Mouse (Mus musculus) liver, embryonic 11.5 days (tissue): ENCODE measurements around the gene Edrf1. TPM values are rescaled to one million over a fixed set of nuclear protein-coding genes. Genes with fewer than 3 reads are reported as not detected.

ENCODE experiments used
- ATAC-seq: fragments of 200-750 bp; cut with Nextera tagmentation; replicated peaks from 2 replicates; pipeline ENCODE4 v1.8.0; 2017; ENCODE audit warnings: moderate number of reproducible peaks, mild to moderate bottlenecking, moderate TSS enrichment, moderate library complexity; ENCODE audit not compliant: low FRiP score
- DNase-seq: peaks from one replicate; pipeline ENCODE4 v3.0.0-alpha.2; 2017; ENCODE audit warnings: low spot score
- H3K27ac ChIP-seq: fragments of 300-500 bp; sonication (generic); 2 replicates; pipeline ENCODE4 v1.5.1; 2014; ENCODE audit warnings: mild to moderate bottlenecking, low read depth, low read length, control low read depth
- H3K27me3 ChIP-seq: fragments of 300-500 bp; sonication (generic); replicated peaks from 2 replicates; pipeline ENCODE4 v1.6.1; 2014; ENCODE audit warnings: low read length, mixed read lengths; ENCODE audit not compliant: control insufficient read depth, insufficient read depth
- H3K36me3 ChIP-seq: fragments of 300-500 bp; sonication (generic); 2 replicates; pipeline ENCODE4 v1.6.1; 2014; ENCODE audit warnings: mild to moderate bottlenecking, low read length, moderate library complexity, mixed read lengths; ENCODE audit not compliant: control insufficient read depth, insufficient read depth
- H3K4me1 ChIP-seq: fragments of 300-500 bp; sonication (generic); replicated peaks from 2 replicates; pipeline ENCODE4 v1.6.1; 2014; ENCODE audit warnings: low read length, mixed read lengths; ENCODE audit not compliant: control insufficient read depth, insufficient read depth
- H3K4me2 ChIP-seq: fragments of 300-500 bp; sonication (generic); 2 replicates; pipeline ENCODE4 v1.6.1; 2014; ENCODE audit warnings: mild to moderate bottlenecking, control low read depth, moderate library complexity
- H3K4me3 ChIP-seq: fragments of 300-500 bp; sonication (generic); 2 replicates; pipeline ENCODE4 v1.5.1; 2014; ENCODE audit warnings: low read depth, low read length, control low read depth
- H3K9ac ChIP-seq: fragments of 300-500 bp; sonication (generic); 2 replicates; pipeline ENCODE4 v1.6.1; 2014; ENCODE audit warnings: low read depth, low read length, control low read depth
- H3K9me3 ChIP-seq: fragments of 300-500 bp; sonication (generic); 2 replicates; pipeline ENCODE4 v1.6.1; 2016; ENCODE audit warnings: low read length, inconsistent platforms, mixed read lengths; ENCODE audit not compliant: control insufficient read depth
- WGBS: fragments of 180-500 bp; shearing (Covaris S2); extraction: QIAGEN DNeasy Blood & Tissue Kit; methylation state at CpG from one replicate; pipeline ENCODE4 v1.1.7; 2014; 5-methylcytosine and 5-hydroxymethylcytosine counted together
- polyA plus RNA-seq: library from polyadenylated mRNA; unstranded; fragments of >200 nt; fragmentation: Nextera tagmentation; extraction: Ambion mirVana; gene quantifications from 2 replicates; pipeline ENCODE4 v1.2.1, GENCODE M21; 2014

The Edrf1 gene
- polyA plus RNA-seq, 1 experiment from 2014 or later: 24.4 TPM

DNA sequence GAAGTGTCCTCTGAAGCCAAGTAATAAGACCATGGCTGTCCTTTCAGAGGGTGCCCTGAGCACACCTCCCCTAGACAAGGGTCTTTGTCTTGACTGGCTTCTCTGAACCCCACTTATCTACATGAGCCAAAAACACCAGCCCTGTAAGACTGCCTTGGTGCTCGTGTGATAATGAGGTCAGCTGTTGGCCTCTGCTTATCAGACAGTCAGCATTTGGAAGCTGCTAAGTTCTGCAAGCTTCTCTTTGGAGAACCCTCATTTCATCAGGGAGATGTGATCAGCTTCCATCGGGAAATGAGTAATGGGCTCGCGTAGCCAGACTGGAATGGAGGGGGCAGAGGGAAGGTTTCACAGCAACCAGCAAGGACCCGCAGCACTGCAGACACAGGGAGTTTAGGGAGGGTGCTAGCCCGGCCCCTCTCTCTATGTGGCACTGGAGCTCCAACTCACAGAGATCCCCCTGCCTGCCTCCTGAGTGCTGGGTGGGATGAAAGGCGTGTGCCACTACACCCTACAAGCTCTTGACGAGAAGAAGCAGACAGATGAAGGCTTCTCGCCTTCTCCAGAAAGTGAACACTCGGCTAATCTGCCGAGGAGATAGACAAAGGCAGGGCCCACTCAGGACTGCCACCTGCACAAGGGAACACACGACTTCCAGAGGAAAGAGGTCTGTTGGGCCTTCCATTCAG is 60.8 kb downstream of the Edrf1 start:
- Histone ChIP-seq H3K27me3 (no peaks in the 10 kb centered on the region), H3K4me1 (peaks cover 24% of the 10 kb centered on the region), H3K27ac (peak overlapping the region; percentile 99), H3K9ac (peak overlapping the region; percentile 70), H3K4me2 (peak overlapping the region; percentile 75), H3K36me3 (peaks cover 25% of the 10 kb centered on the region), H3K9me3 (no peaks in the 10 kb centered on the region), H3K4me3 (peak overlapping the region; percentile 34)
- DNase-seq (peak; percentile 55), ATAC-seq (peak; percentile 88)
- 40% methylated on average over 12 of the region's 12 CpGs for WGBS

- Histone ChIP-seq H3K9me3 (no peaks in the 10 kb centered on the region), H3K27ac (peak overlapping the region; percentile 99), H3K27me3 (no peaks in the 10 kb centered on the region), H3K4me1 (peaks cover 34% of the 10 kb centered on the region), H3K9ac (peak overlapping the region; percentile 71), H3K36me3 (peaks cover 25% of the 10 kb centered on the region), H3K4me2 (peak overlapping the region; percentile 75), H3K4me3 (peak overlapping the region; percentile 58)
- 70% methylated on average over 4 of the region's 4 CpGs for WGBS
- ATAC-seq: no peak
- DNase-seq: no peak
Measured at GRCm38 (mm10) chr7:133699885-133700284, 62.5 kb downstream of the Edrf1 start.

DNA sequence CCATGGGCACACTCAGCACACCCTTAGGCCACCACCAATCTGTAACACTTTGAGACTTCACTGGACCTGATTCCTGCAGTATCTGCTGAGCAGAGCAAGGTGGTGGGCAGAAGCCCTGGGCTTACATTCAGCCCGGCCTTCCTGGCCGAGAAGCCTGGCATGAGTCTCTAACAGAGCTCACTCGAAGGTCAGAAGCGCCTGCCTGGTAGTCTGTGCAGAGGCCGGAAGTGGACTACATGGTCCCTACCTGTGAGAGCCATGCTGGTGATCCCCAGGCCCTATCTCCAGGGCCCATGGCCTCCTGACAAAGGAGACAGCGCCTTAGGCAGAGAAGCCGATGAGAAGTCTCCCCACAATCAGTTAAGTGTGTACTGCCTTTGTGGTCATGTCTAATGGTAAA is 64.0 kb downstream of the Edrf1 start:
- 61% methylated on average over 7 of the region's 7 CpGs for WGBS
- Histone ChIP-seq H3K4me1 (peaks cover 34% of the 10 kb centered on the region), H3K4me3 (peak overlapping the region; percentile 58), H3K9ac (peak overlapping the region; percentile 71), H3K4me2 (peak overlapping the region; percentile 75), H3K9me3 (no peaks in the 10 kb centered on the region), H3K27me3 (no peaks in the 10 kb centered on the region), H3K36me3 (peaks cover 18% of the 10 kb centered on the region), H3K27ac (peak overlapping the region; percentile 99)
- ATAC-seq (no peak), DNase-seq (no peak)

DNA sequence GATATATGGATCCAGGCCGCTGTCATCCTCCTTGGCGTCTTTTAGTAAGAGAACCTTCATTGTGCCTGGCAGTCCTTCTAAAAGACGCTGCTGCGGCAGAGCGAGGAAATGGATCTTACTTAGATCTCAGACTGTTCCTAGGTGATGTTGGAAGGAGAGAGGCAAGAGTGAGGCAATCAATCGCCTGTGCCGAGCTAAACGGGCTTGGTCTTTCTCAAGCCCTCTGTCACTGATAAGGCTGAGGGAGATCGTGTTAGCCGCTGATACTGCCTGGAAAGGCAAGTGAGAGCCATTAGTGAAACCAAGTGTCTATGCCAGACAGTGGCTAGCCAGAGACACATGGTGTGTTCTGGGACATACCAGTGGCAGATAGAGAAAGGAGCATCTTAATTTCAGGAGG is 65.0 kb downstream of the Edrf1 start:
- Histone ChIP-seq H3K9ac (peak overlapping the region; percentile 64), H3K4me3 (peak overlapping the region; percentile 58), H3K9me3 (no peaks in the 10 kb centered on the region), H3K27ac (peak overlapping the region; percentile 99), H3K4me2 (peak overlapping the region; percentile 75), H3K27me3 (no peaks in the 10 kb centered on the region), H3K4me1 (peaks cover 30% of the 10 kb centered on the region), H3K36me3 (peaks cover 12% of the 10 kb centered on the region)
- WGBS: 26% methylated on average over 10 of the region's 10 CpGs
- ATAC-seq: peak; percentile 85
- DNase-seq: peak; percentile 51

- no peak overlapping the region for H3K9ac ChIP-seq
- 89% methylated on average over 7 of the region's 7 CpGs for WGBS
- H3K4me3 ChIP-seq: no peak overlapping the region
- no peak for ATAC-seq
- H3K4me2 ChIP-seq: no peak overlapping the region
- H3K36me3 ChIP-seq: peaks cover 9% of the 10 kb centered on the region
- peaks cover 4% of the 10 kb centered on the region; the same call in 1 of the 2 replicates for H3K9me3 ChIP-seq
- 0 out of 2 replicates have a peak overlapping the region, but pooled peaks have one; percentile 2 for H3K27ac ChIP-seq
- no peaks in the 10 kb centered on the region for H3K27me3 ChIP-seq
- peaks cover 21% of the 10 kb centered on the region for H3K4me1 ChIP-seq
- no peak for DNase-seq
Measured at GRCm38 (mm10) chr7:133703906-133704305, 66.6 kb downstream of the Edrf1 start.

DNA sequence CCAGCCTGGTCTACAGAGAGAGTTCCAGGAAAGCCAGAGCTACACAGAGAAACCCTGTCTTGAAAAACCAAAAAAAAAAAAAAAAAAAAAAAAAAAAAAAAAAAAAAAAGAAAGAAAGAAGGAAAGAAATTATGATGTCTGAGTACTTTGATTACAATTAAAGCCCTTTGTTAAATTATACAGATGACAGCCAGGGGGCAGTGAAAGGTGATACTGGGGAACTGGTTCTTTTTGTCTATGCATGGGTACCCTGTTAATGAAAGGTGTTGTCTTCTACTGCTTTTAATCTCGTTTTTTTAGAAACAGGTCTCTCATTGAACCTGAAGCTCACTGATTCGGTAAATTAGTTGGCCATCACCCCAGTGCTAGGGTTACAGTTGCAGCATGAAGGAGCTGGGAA is 70.0 kb downstream of the Edrf1 start:
- Histone ChIP-seq H3K4me3 (no peak overlapping the region), H3K27me3 (no peaks in the 10 kb centered on the region), H3K27ac (no peak overlapping the region), H3K9me3 (peaks cover 4% of the 10 kb centered on the region; the same call in 1 of the 2 replicates), H3K4me1 (peaks cover 14% of the 10 kb centered on the region), H3K36me3 (peaks cover 6% of the 10 kb centered on the region; the same call in 1 of the 2 replicates), H3K4me2 (no peak overlapping the region), H3K9ac (no peak overlapping the region)
- no peak for DNase-seq
- no peak for ATAC-seq
- 85% methylated on average over 2 of the region's 2 CpGs for WGBS

- H3K4me2 ChIP-seq: no peak overlapping the region
- no peak overlapping the region for H3K9ac ChIP-seq
- 89% methylated on average over 4 of the region's 4 CpGs for WGBS
Measured at GRCm38 (mm10) chr7:133715387-133715786, 78.0 kb downstream of the Edrf1 start.

DNA sequence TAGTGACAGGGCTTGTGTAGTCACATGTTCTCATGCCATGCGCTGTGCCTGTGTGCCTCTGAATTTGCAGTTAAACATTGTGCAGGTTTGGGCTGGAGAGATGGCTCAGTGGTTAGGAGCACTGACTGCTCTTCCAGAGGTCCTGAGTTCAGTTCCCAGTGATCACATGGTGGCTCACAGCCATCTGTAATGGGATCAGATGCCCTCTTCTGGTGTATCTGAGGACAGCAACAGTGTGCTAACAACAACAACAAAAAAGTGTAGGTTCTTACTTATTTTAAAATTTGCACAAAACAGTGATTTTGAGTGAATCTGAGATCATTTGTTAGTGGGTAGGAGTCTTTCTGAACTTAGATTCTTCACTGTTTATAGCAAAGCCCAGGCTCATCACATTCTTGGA is 81.2 kb downstream of the Edrf1 start:
- Histone ChIP-seq H3K9ac (no peak overlapping the region), H3K36me3 (peaks cover 74% of the 10 kb centered on the region), H3K27me3 (no peaks in the 10 kb centered on the region), H3K9me3 (no peaks in the 10 kb centered on the region), H3K4me2 (no peak overlapping the region), H3K4me3 (no peak overlapping the region), H3K4me1 (no peaks in the 10 kb centered on the region), H3K27ac (no peak overlapping the region)
- 95% methylated on average over 1 of the region's 1 CpGs for WGBS
- DNase-seq (no peak), ATAC-seq (no peak)

More at GRCm38 (mm10) chr7:133715387-133715786, 78.0 kb downstream of the Edrf1 start:
- H3K9me3 ChIP-seq: no peaks in the 10 kb centered on the region
- H3K27me3 ChIP-seq: no peaks in the 10 kb centered on the region
- no peak for ATAC-seq
- H3K36me3 ChIP-seq: peaks cover 67% of the 10 kb centered on the region
- H3K27ac ChIP-seq: no peak overlapping the region
- no peak overlapping the region for H3K4me3 ChIP-seq
- no peaks in the 10 kb centered on the region for H3K4me1 ChIP-seq
- DNase-seq: no peak

DNA sequence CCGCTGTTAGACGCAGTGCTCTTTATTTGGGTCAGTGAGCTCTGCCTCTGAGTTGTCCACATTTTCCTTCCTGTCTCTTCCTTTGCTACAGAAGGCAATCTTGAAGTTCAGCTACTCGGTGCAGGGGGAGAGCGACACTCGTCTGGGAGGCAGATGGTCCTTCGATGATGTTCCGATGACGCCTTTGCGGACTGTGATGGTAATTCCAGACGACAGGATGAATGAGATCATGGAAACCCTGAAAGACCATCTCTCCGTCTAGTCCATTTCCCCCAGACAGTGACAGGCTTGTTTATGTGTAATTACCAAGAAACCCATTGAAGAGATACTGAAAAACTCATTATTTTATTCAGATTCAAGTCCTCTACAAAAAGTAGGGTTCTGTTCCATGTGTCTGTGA is 83.3 kb downstream of the Edrf1 start:
- ATAC-seq: no peak
- 90% methylated on average over 11 of the region's 11 CpGs for WGBS

More for the DNA sequence above, 83.3 kb downstream of the Edrf1 start:
- H3K9ac ChIP-seq: no peak overlapping the region
- peaks cover 58% of the 10 kb centered on the region for H3K36me3 ChIP-seq
- DNase-seq: no peak
- H3K4me1 ChIP-seq: no peaks in the 10 kb centered on the region
- no peak overlapping the region for H3K4me3 ChIP-seq
- H3K9me3 ChIP-seq: no peaks in the 10 kb centered on the region
- H3K27ac ChIP-seq: no peak overlapping the region
- no peaks in the 10 kb centered on the region for H3K27me3 ChIP-seq
- no peak overlapping the region for H3K4me2 ChIP-seq
